Mouse (Mus musculus) kidney, postnatal 0 days (tissue): Measurements from ENCODE around the gene Oaz2. TPM values are rescaled to one million over a fixed set of nuclear protein-coding genes. Genes with fewer than 3 reads are reported as not detected.

Experiments used
- ATAC-seq: fragments of 200-750 bp; cut with Nextera tagmentation; replicated peaks from 2 replicates; pipeline ENCODE4 v1.8.0; 2017; ENCODE audit warnings: low read depth, moderate number of reproducible peaks, moderate TSS enrichment, moderate library complexity; ENCODE audit not compliant: low FRiP score
- DNase-seq: peaks from one replicate; pipeline ENCODE4 v3.0.0-alpha.2; 2016; ENCODE audit warnings: low spot score
- H3K27ac ChIP-seq: fragments of 300-500 bp; sonication (generic); 2 replicates; pipeline ENCODE4 v1.5.1; 2014; ENCODE audit warnings: mild to moderate bottlenecking
- H3K27me3 ChIP-seq: fragments of 300-500 bp; sonication (generic); 2 replicates; pipeline ENCODE4 v1.6.1; 2014; ENCODE audit warnings: low read length, mixed read lengths; ENCODE audit not compliant: insufficient read depth
- H3K36me3 ChIP-seq: fragments of 300-500 bp; sonication (generic); 2 replicates; pipeline ENCODE4 v1.6.1; 2014; ENCODE audit warnings: low read length, mixed read lengths; ENCODE audit not compliant: insufficient read depth
- H3K4me1 ChIP-seq: fragments of 300-500 bp; sonication (generic); replicated peaks from 2 replicates; pipeline ENCODE4 v1.6.1; 2014; ENCODE audit warnings: antibody characterized with exemption, low read length, mixed read lengths; ENCODE audit not compliant: insufficient read depth
- H3K4me2 ChIP-seq: fragments of 300-500 bp; sonication (generic); 2 replicates; pipeline ENCODE4 v1.6.1; 2014; ENCODE audit warnings: mild to moderate bottlenecking, low read length, moderate library complexity, mixed read lengths
- H3K4me3 ChIP-seq: fragments of 300-500 bp; sonication (generic); replicated peaks from 2 replicates; pipeline ENCODE4 v1.5.1; 2014; ENCODE audit warnings: low read depth, low read length
- H3K9ac ChIP-seq: fragments of 300-500 bp; sonication (generic); 2 replicates; pipeline ENCODE4 v1.6.1; 2014; ENCODE audit warnings: low read depth, low read length
- H3K9me3 ChIP-seq: fragments of 300-500 bp; sonication (generic); replicated peaks from 2 replicates; pipeline ENCODE4 v1.6.1; 2016; ENCODE audit warnings: low read length, inconsistent platforms, mixed read lengths
- CTCF ChIP-seq: IDR thresholded peaks from 2 replicates; pipeline ENCODE4 v1.5.1; 2016; ENCODE audit warnings: antibody characterized with exemption, low read depth, mild to moderate bottlenecking, moderate library complexity
- WGBS: fragments of 180-500 bp; shearing (Covaris S2); extraction: QIAGEN DNeasy Blood & Tissue Kit; methylation state at CpG from one replicate; pipeline ENCODE4 v1.1.7; 2014; 5-methylcytosine and 5-hydroxymethylcytosine counted together
- polyA plus RNA-seq: library from polyadenylated mRNA; unstranded; fragments of >200 nt; fragmentation: Nextera tagmentation; extraction: Ambion mirVana; gene quantifications from 2 replicates; pipeline ENCODE4 v1.2.1, GENCODE M21; 2015

Oaz2 gene
- polyA plus RNA-seq, 1 experiment from 2014 or later = 299 TPM

DNA sequence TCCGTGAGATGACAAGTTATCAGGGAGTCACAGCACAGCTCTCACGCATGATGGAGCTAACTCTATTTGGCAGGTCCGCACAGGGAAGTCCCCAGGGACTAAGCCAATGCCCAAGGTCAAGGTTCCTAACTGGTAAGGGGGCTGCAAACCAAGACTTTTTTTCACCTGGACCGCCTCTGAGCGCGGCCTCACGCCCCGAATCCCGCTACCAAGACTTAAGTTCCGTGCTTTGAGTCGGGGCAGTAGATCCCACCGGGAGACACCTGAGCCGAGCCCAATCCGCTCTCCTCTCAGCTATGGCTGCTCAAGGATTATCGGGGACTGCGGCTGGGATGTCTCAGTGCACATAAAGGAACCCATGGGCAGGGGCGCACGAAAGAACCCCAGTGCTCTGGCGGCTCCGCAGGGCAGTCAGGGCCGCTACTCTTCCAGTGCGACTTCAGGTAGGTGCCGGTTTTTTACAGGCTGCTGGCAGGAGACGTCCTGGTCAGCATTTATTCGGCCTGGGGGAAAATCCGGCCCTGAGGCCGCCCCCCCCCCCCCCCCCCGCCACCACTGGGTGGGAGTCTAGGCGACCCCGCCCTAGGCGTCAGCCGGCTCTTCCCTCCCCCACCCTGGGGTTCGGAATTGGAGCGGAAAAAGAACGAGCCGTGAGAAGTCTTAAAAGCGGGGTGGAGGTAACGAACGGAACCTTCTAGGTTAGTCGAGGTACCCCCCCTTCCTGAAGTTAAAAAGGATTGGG, 38.6 kb upstream of the Oaz2 start, which contains the start of gene Rbpms2:
Gene Rbpms2 (plus strand): TSS at position 624 of the 742 bp plus-strand sequence.
- no peaks in the 10 kb centered on the region for H3K27me3 ChIP-seq
- peak; percentile 44 for DNase-seq
- peak within 1 kb of the TSS; percentile 81 for H3K9ac ChIP-seq
- peaks cover 13% of the 10 kb centered on the region; the same call in 1 of the 2 replicates for H3K4me1 ChIP-seq
- no peak for TF ChIP-seq CTCF
- H3K4me3 ChIP-seq = peak within 1 kb of the TSS; percentile 76
- no peak for ATAC-seq
- H3K9me3 ChIP-seq = no peaks in the 10 kb centered on the region
- no peaks in the 10 kb centered on the region for H3K36me3 ChIP-seq
- H3K27ac ChIP-seq = peak within 1 kb of the TSS; percentile 89
- 2% methylated on average over 39 of the region's 40 CpGs for WGBS
- peak within 1 kb of the TSS; percentile 99 for H3K4me2 ChIP-seq

DNA sequence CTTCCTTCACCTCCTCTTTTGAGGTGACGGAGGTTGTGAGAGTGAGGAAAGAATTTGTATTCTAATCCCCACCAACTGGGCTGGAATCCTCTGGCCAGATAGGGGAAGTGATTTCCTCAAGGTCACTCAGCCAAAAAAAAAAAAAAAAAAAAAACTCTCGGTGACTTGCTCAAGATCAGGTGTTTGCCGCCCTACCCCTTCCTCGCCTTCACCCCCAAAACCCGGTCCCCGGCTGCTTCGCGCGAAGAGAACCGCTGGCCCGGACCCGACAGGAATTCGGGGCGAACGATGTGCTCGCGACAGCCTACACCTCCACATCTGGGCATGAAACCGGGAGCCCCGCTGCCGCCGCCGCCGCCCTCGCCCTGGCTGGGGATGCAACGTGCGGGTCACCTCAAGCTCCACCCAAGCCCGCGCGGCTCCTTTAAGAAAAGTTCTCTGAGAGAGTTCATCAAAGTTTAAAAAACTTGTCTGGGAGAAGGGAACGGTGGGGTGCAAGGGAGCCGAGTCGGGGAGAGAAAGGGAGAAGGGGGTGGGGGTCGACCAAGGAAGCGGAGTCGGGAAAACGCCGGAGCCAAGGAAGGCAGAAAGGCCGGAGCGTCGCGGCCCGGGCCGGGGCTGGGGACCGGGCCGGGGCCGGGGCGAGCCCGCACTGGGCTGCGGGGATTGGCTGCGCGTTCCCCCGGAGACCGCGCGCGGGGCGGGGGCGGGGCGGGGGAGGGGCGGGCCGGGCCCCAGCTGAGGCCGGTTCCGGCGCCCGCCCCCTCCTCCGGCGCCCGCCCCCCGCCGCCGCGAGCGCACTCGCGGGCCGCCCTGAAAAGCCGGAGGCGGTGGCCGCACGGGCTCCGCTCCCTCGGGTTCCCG, 37.8 kb upstream of the Oaz2 start:
- Histone ChIP-seq H3K9me3 (no peaks in the 10 kb centered on the region), H3K36me3 (no peaks in the 10 kb centered on the region), H3K4me2 (peak overlapping the region; percentile 99), H3K27me3 (no peaks in the 10 kb centered on the region), H3K9ac (peak overlapping the region; percentile 81), H3K4me1 (peaks cover 13% of the 10 kb centered on the region; the same call in 1 of the 2 replicates), H3K4me3 (peak overlapping the region; percentile 76), H3K27ac (peak overlapping the region; percentile 89)
- no peak for TF ChIP-seq CTCF
- WGBS = under 1% methylated on average over 61 of the region's 83 CpGs
- DNase-seq = peak; percentile 71
- ATAC-seq = peak; percentile 93

GRCm38 (mm10) chr9:65630631-65631353, 37.0 kb upstream of the Oaz2 start:
- ATAC-seq (peak; percentile 70), DNase-seq (peak; percentile 53)
- H3K9me3 ChIP-seq = no peaks in the 10 kb centered on the region
- H3K4me1 ChIP-seq = peaks cover 13% of the 10 kb centered on the region; the same call in 1 of the 2 replicates
- H3K9ac ChIP-seq = peak overlapping the region; percentile 81
- no peaks in the 10 kb centered on the region for H3K27me3 ChIP-seq
- H3K4me2 ChIP-seq = peak overlapping the region; percentile 99
- WGBS = under 1% methylated on average over 58 of the region's 78 CpGs
- no peaks in the 10 kb centered on the region for H3K36me3 ChIP-seq
- H3K27ac ChIP-seq = peak overlapping the region; percentile 89
- H3K4me3 ChIP-seq = peak overlapping the region; percentile 76
- TF ChIP-seq CTCF = no peak

GRCm38 (mm10) chr9:65631354-65632021, 36.3 kb upstream of the Oaz2 start:
- peak overlapping the region; percentile 76 for H3K4me3 ChIP-seq
- ATAC-seq (0 out of 2 replicates have a peak, but pooled peaks have one; percentile 4), DNase-seq (no peak)

GRCm38 (mm10) chr9:65635766-65636165, 32.0 kb upstream of the Oaz2 start:
- no peak for ATAC-seq
- no peak overlapping the region for H3K4me2 ChIP-seq
- H3K4me1 ChIP-seq = peaks cover 20% of the 10 kb centered on the region; the same call in 1 of the 2 replicates
- 91% methylated on average over 1 of the region's 1 CpGs for WGBS
- H3K36me3 ChIP-seq = no peaks in the 10 kb centered on the region
- H3K9ac ChIP-seq = no peak overlapping the region
- DNase-seq = no peak
- TF ChIP-seq CTCF = no peak
- H3K4me3 ChIP-seq = no peak overlapping the region
- H3K27me3 ChIP-seq = no peaks in the 10 kb centered on the region
- H3K9me3 ChIP-seq = no peaks in the 10 kb centered on the region
- H3K27ac ChIP-seq = no peak overlapping the region

More at GRCm38 (mm10) chr9:65631354-65632021, 36.3 kb upstream of the Oaz2 start:
- Histone ChIP-seq H3K27ac (peak overlapping the region; percentile 89), H3K4me1 (peaks cover 13% of the 10 kb centered on the region; the same call in 1 of the 2 replicates), H3K9ac (peak overlapping the region; percentile 81), H3K27me3 (no peaks in the 10 kb centered on the region), H3K9me3 (no peaks in the 10 kb centered on the region), H3K4me2 (peak overlapping the region; percentile 99), H3K36me3 (no peaks in the 10 kb centered on the region)
- WGBS = 36% methylated on average over 16 of the region's 16 CpGs
- TF ChIP-seq CTCF = no peak
